Comparison of ENCODE assay signal across 34 mouse cellular contexts in the genomic region with DNA sequence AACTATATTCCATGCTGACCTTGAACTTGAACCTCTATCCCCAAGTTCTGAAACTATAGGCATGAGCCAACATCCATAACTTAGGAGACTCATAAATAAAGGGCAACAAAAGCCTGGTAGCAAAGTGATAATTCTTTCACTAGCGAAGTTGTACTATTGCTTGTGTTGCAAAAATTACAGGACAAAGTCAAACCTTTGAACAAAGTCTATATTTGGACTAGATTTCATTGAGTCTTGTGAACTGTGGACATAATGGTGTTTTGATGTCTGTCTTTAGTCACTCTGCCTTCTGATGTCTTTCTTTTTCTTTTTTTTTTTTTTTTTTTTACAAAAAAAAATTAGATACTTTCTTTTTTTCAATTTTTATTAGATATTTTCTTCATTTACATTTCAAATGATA.
"Had no signal": no experiment of that assay in that cellular context is flagged by ENCODE, and none has a peak within 500 bp of the region (broad histone marks: within the 10 kb centered on the region; RNA-seq: fewer than 3 reads in every experiment).

No protein-coding gene starts in this region.

- H3K9me3 ChIP-seq: heart, embryonic 10.5 days; heart, embryonic 12.5 days; heart, embryonic 15.5 days; hindbrain, embryonic 10.5 days; hindbrain, embryonic 12.5 days; hindbrain, embryonic 13.5 days; hindbrain, embryonic 15.5 days; intestine, embryonic 15.5 days; kidney, embryonic 15.5 days had no signal

- H3K4me3 ChIP-seq: heart, adult 2 months; heart, embryonic 10.5 days; heart, embryonic 12.5 days; heart, embryonic 13.5 days; heart, embryonic 15.5 days; hindbrain, embryonic 10.5 days; hindbrain, embryonic 12.5 days; hindbrain, embryonic 13.5 days; hindbrain, embryonic 15.5 days; intestine, embryonic 15.5 days; kidney, embryonic 15.5 days; layer of hippocampus, adult 2 months had no signal

- ATAC-seq: hindbrain, embryonic 16.5 days; hindbrain, postnatal 0 days; inflammation-experienced regulatory T-cells, adult 6 months; intestine, embryonic 15.5 days; intestine, embryonic 16.5 days; intestine, postnatal 0 days had no signal

- H3K4me2 ChIP-seq: heart, embryonic 11.5 days; heart, embryonic 12.5 days; heart, embryonic 13.5 days; heart, embryonic 15.5 days; hindbrain, embryonic 12.5 days; hindbrain, embryonic 13.5 days; hindbrain, embryonic 14.5 days; hindbrain, embryonic 15.5 days; intestine, embryonic 15.5 days; kidney, embryonic 15.5 days had no signal

- H3K36me3 ChIP-seq: heart, embryonic 10.5 days; heart, embryonic 12.5 days; heart, embryonic 13.5 days; heart, embryonic 15.5 days; hindbrain, embryonic 10.5 days; hindbrain, embryonic 12.5 days; hindbrain, embryonic 13.5 days; hindbrain, embryonic 15.5 days; intestine, embryonic 15.5 days; kidney, embryonic 15.5 days had no signal

- H3K9ac ChIP-seq: heart, embryonic 12.5 days; heart, embryonic 13.5 days; heart, embryonic 15.5 days; hindbrain, embryonic 12.5 days; hindbrain, embryonic 13.5 days; hindbrain, embryonic 14.5 days; hindbrain, embryonic 15.5 days; intestine, embryonic 15.5 days; kidney, embryonic 15.5 days had no signal

- H3K27me3 ChIP-seq: heart, embryonic 12.5 days; heart, embryonic 13.5 days; heart, embryonic 15.5 days; hindbrain, embryonic 12.5 days; hindbrain, embryonic 13.5 days; hindbrain, embryonic 15.5 days; intestine, embryonic 15.5 days; kidney, embryonic 15.5 days had no signal

- H3K27ac ChIP-seq: heart, adult 2 months; heart, embryonic 10.5 days; heart, embryonic 13.5 days; heart, embryonic 15.5 days; hindbrain, embryonic 10.5 days; hindbrain, embryonic 12.5 days; hindbrain, embryonic 13.5 days; hindbrain, embryonic 14.5 days; hindbrain, embryonic 15.5 days; hindbrain, postnatal 0 days; intestine, embryonic 15.5 days; kidney, embryonic 15.5 days; kidney, postnatal 0 days; layer of hippocampus, adult 2 months had no signal

- H3K4me1 ChIP-seq: heart, embryonic 10.5 days; heart, embryonic 12.5 days; heart, embryonic 13.5 days; heart, embryonic 15.5 days; hindbrain, embryonic 10.5 days; hindbrain, embryonic 12.5 days; hindbrain, embryonic 13.5 days; hindbrain, embryonic 15.5 days; intestine, embryonic 15.5 days; kidney, embryonic 15.5 days had no signal

- DNase-seq: heart, adult 18-20 months; heart, adult 2 months; heart, postnatal 10 days; heart, postnatal 14 days; heart, postnatal 36 days; heart, postnatal 4 days; kidney, adult 11 months; kidney, adult 18-20 months; kidney, adult 8-10 months; kidney, postnatal 10 days; kidney, postnatal 14 days; kidney, postnatal 25 days; kidney, postnatal 4 days; layer of hippocampus, adult 9-11 months; layer of hippocampus, postnatal 36 days had no signal
